Comparison of ENCODE assay signal across 15 mouse cellular contexts in the genomic region with DNA sequence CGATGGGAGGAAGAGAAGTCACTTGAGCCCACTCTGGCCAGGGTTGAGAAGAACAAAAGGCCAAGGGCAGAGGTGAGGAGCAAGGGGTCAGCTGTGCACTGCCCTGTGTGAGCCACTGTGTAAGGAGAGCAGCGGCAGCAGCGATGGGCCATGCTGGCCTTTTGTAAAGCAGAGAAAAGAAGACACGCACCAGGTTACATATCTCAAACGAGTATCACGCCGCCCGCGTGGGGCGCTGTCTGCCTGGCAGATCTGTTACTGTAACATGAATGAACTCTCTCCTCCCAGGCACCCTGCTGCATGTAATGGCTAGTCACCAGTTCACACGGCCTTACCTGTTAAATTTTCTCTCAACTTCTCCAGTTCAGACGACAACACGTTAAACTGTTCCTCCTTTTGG. TPM values are rescaled to one million over a fixed set of nuclear protein-coding genes. Genes with fewer than 3 reads are reported as not detected.
DNase-seq lines count a peak whose midpoint lies in the region; ATAC-seq and TF ChIP-seq lines count a peak whose summit lies in the region.
"Had no signal": no experiment of that assay in that cellular context is flagged by ENCODE, and none has a peak within 500 bp of the region (broad histone marks: within the 10 kb centered on the region; RNA-seq: fewer than 3 reads in every experiment).

No protein-coding gene starts in this region.

- H3K27me3 ChIP-seq in lung, postnatal 0 days (replicated peaks; ENCODE audit: insufficient read depth, low read length), result no peaks in the 10 kb centered on the region
- no peaks in the 10 kb centered on the region for H3K27me3 ChIP-seq in liver, embryonic 11.5 days (replicated peaks; ENCODE audit: control insufficient read depth, insufficient read depth, low read length)
- H3K27me3 ChIP-seq: limb, embryonic 13.5 days; lung, embryonic 15.5 days; midbrain, embryonic 12.5 days; stomach, embryonic 15.5 days had no signal

- H3K4me1 ChIP-seq in lung, postnatal 0 days (ENCODE audit: insufficient read depth, low read depth, low read length), result no peaks in the 10 kb centered on the region
- peaks cover 60% of the 10 kb centered on the region for H3K4me1 ChIP-seq in bone marrow macrophage, adult 2 months (ENCODE audit: control insufficient read depth, insufficient read depth, low read length)
- no peaks in the 10 kb centered on the region for H3K4me1 ChIP-seq in liver, embryonic 11.5 days (replicated peaks; ENCODE audit: control insufficient read depth, insufficient read depth, low read length)
- H3K4me1 ChIP-seq: limb, embryonic 13.5 days; lung, embryonic 15.5 days; midbrain, embryonic 12.5 days; stomach, embryonic 15.5 days had no signal

- H3K36me3 ChIP-seq in lung, postnatal 0 days (ENCODE audit: insufficient read depth, low read length), result peaks cover 23% of the 10 kb centered on the region; the same call in 1 of the 2 replicates
- H3K36me3 ChIP-seq in liver, embryonic 11.5 days (ENCODE audit: control insufficient read depth, insufficient read depth, low read length), result peaks cover 8% of the 10 kb centered on the region

- 82% methylated on average over 13 of the region's 13 CpGs for WGBS in lung, postnatal 0 days
- WGBS in liver, embryonic 11.5 days, result 82% methylated on average over 13 of the region's 13 CpGs

- no peak overlapping the region for H3K4me3 ChIP-seq in lung, postnatal 0 days (ENCODE audit: low read depth, low read length)
- H3K4me3 ChIP-seq in bone marrow macrophage, adult 2 months (ENCODE audit: insufficient read depth, low read length), result no peak overlapping the region
- no peak overlapping the region for H3K4me3 ChIP-seq in liver, embryonic 11.5 days (ENCODE audit: low read depth, low read length)
- H3K4me3 ChIP-seq: limb, embryonic 13.5 days; lung, embryonic 15.5 days; midbrain, embryonic 12.5 days; stomach, embryonic 15.5 days had no signal

- no peak overlapping the region for H3K27ac ChIP-seq in lung, postnatal 0 days (ENCODE audit: low read length)
- peak overlapping the region; percentile 59 for H3K27ac ChIP-seq in bone marrow macrophage, adult 2 months (ENCODE audit: insufficient read depth, low read depth, low read length)
- no peak overlapping the region for H3K27ac ChIP-seq in liver, embryonic 11.5 days (ENCODE audit: low read depth, low read length)
- H3K27ac ChIP-seq: limb, embryonic 13.5 days; lung, embryonic 15.5 days; midbrain, embryonic 12.5 days; stomach, embryonic 15.5 days had no signal

- no peak for DNase-seq in lung, postnatal 0 days (ENCODE audit: low spot score)
- DNase-seq in lung, postnatal 36 days, result no peak
- DNase-seq in cerebellum, postnatal 10 days, result peak; percentile 82 to 84
- DNase-seq in retina, embryonic 14.5 days (ENCODE audit: low spot score), result peak; percentile 76
- DNase-seq in urinary bladder, postnatal 36 days (ENCODE audit: low spot score in 2 of 2), result no peak
- no peak for DNase-seq in liver, embryonic 11.5 days (ENCODE audit: low spot score)
- DNase-seq: heart, postnatal 14 days; kidney, adult 8-10 months; layer of hippocampus, adult 9-11 months; right cerebral cortex, postnatal 14 days had no signal

- ATAC-seq in lung, postnatal 0 days, result no peak
- no peak for ATAC-seq in liver, embryonic 11.5 days (replicated peaks; ENCODE audit: low FRiP score)

- no peak for TF ChIP-seq POLR2A in bone marrow macrophage, adult 2 months (IDR thresholded peaks at IDR 0.05; ENCODE audit: borderline replicate concordance, low read depth, low read length)

- H3K9ac ChIP-seq in lung, postnatal 0 days (replicated peaks; ENCODE audit: low read depth), result no peak overlapping the region
- no peak overlapping the region for H3K9ac ChIP-seq in liver, embryonic 11.5 days (ENCODE audit: low read depth, low read length)
- H3K9ac ChIP-seq: limb, embryonic 13.5 days; lung, embryonic 15.5 days; midbrain, embryonic 12.5 days; stomach, embryonic 15.5 days had no signal

- no peak for TF ChIP-seq EP300 in lung, postnatal 0 days (IDR thresholded peaks at IDR 0.05)

- H3K9me3 ChIP-seq in lung, postnatal 0 days (ENCODE audit: low read length), result no peaks in the 10 kb centered on the region
- H3K9me3 ChIP-seq in liver, embryonic 11.5 days (ENCODE audit: control insufficient read depth, low read length), result no peaks in the 10 kb centered on the region
- H3K9me3 ChIP-seq: limb, embryonic 13.5 days; lung, embryonic 15.5 days; midbrain, embryonic 12.5 days; stomach, embryonic 15.5 days had no signal

- no peak overlapping the region for H3K4me2 ChIP-seq in lung, postnatal 0 days (replicated peaks; ENCODE audit: low read depth, low read length)
- no peak overlapping the region for H3K4me2 ChIP-seq in liver, embryonic 11.5 days
- H3K4me2 ChIP-seq: limb, embryonic 13.5 days; lung, embryonic 15.5 days; midbrain, embryonic 12.5 days; stomach, embryonic 15.5 days had no signal

- 0 out of 2 replicates have a peak, but pooled peaks have one; percentile 4 for TF ChIP-seq CTCF in lung, postnatal 0 days (IDR thresholded peaks at IDR 0.05)
- no peak for TF ChIP-seq CTCF in bone marrow macrophage, adult 2 months (IDR thresholded peaks at IDR 0.05; ENCODE audit: low read depth, low read length)

RNA-seq across cellular contexts. Expression of gene Vps33a, which starts 49.6 kb away (rescaled TPM):
- polyA plus RNA-seq in lung, postnatal 0 days (2015; fragmentation: Nextera tagmentation; extraction: Ambion mirVana), result 18.9 and 19.4 TPM in 2 replicates
- 43.2 and 44.3 TPM in 2 replicates for polyA plus RNA-seq in bone marrow macrophage, adult 2 months (2012; ENCODE audit: insufficient read depth, insufficient read length, missing spikeins)
- 36.0 and 36.9 TPM in 2 replicates for polyA plus RNA-seq in liver, embryonic 11.5 days (2014; fragmentation: Nextera tagmentation; extraction: Ambion mirVana)

Comparison
In these comparisons a context has a peak if more than half of its experiments do, and no peak if none do; other contexts are left out.
1. DNase-seq: peak in cerebellum, postnatal 10 days (2 of 2) and retina, embryonic 14.5 days (single experiment); none in lung, postnatal 0 days (single experiment), lung, postnatal 36 days (single experiment), urinary bladder, postnatal 36 days (0 of 2) and liver, embryonic 11.5 days (single experiment).